9 mouse cellular contexts compared by ENCODE assay signal in genomic region chr11:88820742-88821576, GRCm38 (mm10). TPM values are rescaled to one million over a fixed set of nuclear protein-coding genes. Genes with fewer than 3 reads are reported as not detected.
DNase-seq lines count a peak whose midpoint lies in the region; ATAC-seq and TF ChIP-seq lines count a peak whose summit lies in the region.
"Had no signal": no experiment of that assay in that cellular context is flagged by ENCODE, and none has a peak within 500 bp of the region (broad histone marks: within the 10 kb centered on the region; RNA-seq: fewer than 3 reads in every experiment).

No protein-coding gene starts in this region.

- peaks cover 25% of the 10 kb centered on the region for H3K27me3 ChIP-seq in liver, embryonic 11.5 days (replicated peaks; ENCODE audit: control insufficient read depth, insufficient read depth, low read length)
- H3K27me3 ChIP-seq in heart, embryonic 10.5 days (ENCODE audit: insufficient read depth, poor library complexity, severe bottlenecking), result peaks cover 8% of the 10 kb centered on the region
- peaks cover 35% of the 10 kb centered on the region for H3K27me3 ChIP-seq in limb, embryonic 10.5 days (ENCODE audit: low read depth, poor library complexity, severe bottlenecking)
- H3K27me3 ChIP-seq in midbrain, postnatal 0 days (ENCODE audit: insufficient read depth, low read length), result no peaks in the 10 kb centered on the region

- H3K9me3 ChIP-seq in liver, embryonic 11.5 days (ENCODE audit: control insufficient read depth, low read length), result no peaks in the 10 kb centered on the region
- no peaks in the 10 kb centered on the region for H3K9me3 ChIP-seq in heart, embryonic 10.5 days
- H3K9me3 ChIP-seq in limb, embryonic 10.5 days (replicated peaks), result no peaks in the 10 kb centered on the region
- H3K9me3 ChIP-seq in midbrain, postnatal 0 days (ENCODE audit: low read length), result no peaks in the 10 kb centered on the region
- H3K9me3 ChIP-seq: G1E had no signal

- ATAC-seq in liver, embryonic 11.5 days (replicated peaks; ENCODE audit: low FRiP score), result no peak
- ATAC-seq in midbrain, postnatal 0 days (ENCODE audit: low FRiP score), result peak; percentile 59

- peak; percentile 20; the same call in 1 of the 2 replicates for TF ChIP-seq CTCF in midbrain, postnatal 0 days (IDR thresholded peaks at IDR 0.05)

- no peak overlapping the region for H3K9ac ChIP-seq in liver, embryonic 11.5 days (ENCODE audit: low read depth, low read length)
- H3K9ac ChIP-seq in midbrain, postnatal 0 days (replicated peaks; ENCODE audit: low read length, poor library complexity, severe bottlenecking), result no peak overlapping the region

- no peaks in the 10 kb centered on the region for H3K4me1 ChIP-seq in liver, embryonic 11.5 days (replicated peaks; ENCODE audit: control insufficient read depth, insufficient read depth, low read length)
- peaks cover 43% of the 10 kb centered on the region for H3K4me1 ChIP-seq in heart, embryonic 10.5 days
- H3K4me1 ChIP-seq in limb, embryonic 10.5 days, result peaks cover 34% of the 10 kb centered on the region
- no peaks in the 10 kb centered on the region; the same call in 1 of the 2 replicates for H3K4me1 ChIP-seq in midbrain, postnatal 0 days (ENCODE audit: insufficient read depth, low read length)

- no peak overlapping the region for H3K27ac ChIP-seq in liver, embryonic 11.5 days (ENCODE audit: low read depth, low read length)
- peak overlapping the region; percentile 85 for H3K27ac ChIP-seq in heart, embryonic 10.5 days
- H3K27ac ChIP-seq in limb, embryonic 10.5 days, result peak overlapping the region; percentile 27
- H3K27ac ChIP-seq in midbrain, postnatal 0 days (ENCODE audit: low read depth, low read length), result peak overlapping the region; percentile 55

- whole genome bisulfite sequencing in liver, embryonic 11.5 days, result 11% methylated on average over 24 of the region's 24 CpGs
- 3% methylated on average over 24 of the region's 24 CpGs for WGBS in heart, embryonic 10.5 days
- 9% methylated on average over 24 of the region's 24 CpGs for WGBS in limb, embryonic 10.5 days
- WGBS in midbrain, postnatal 0 days, result 10% methylated on average over 24 of the region's 24 CpGs

- H3K4me2 ChIP-seq in liver, embryonic 11.5 days, result peak overlapping the region; percentile 2; the same call in 1 of the 2 replicates
- H3K4me2 ChIP-seq in midbrain, postnatal 0 days (ENCODE audit: low read depth, low read length, poor library complexity, severe bottlenecking), result peak overlapping the region; percentile 19

- no peak for DNase-seq in liver, embryonic 11.5 days (ENCODE audit: low spot score)
- DNase-seq in liver, result no peak
- DNase-seq in heart, embryonic 10.5 days (ENCODE audit: low spot score), result no peak
- peak; percentile 61 for DNase-seq in limb, embryonic 10.5 days (ENCODE audit: low spot score)
- DNase-seq in midbrain, postnatal 0 days (ENCODE audit: low spot score), result peak; percentile 59
- DNase-seq in adrenal gland, postnatal 25 days, result no peak
- DNase-seq in spleen, postnatal 14 days (ENCODE audit: low spot score in 2 of 2), result no peak
- DNase-seq in natural killer cell, adult 2 months (ENCODE audit: low spot score in 2 of 2), result no peak

- H3K4me3 ChIP-seq in liver, embryonic 11.5 days (ENCODE audit: low read depth, low read length), result no peak overlapping the region
- peak overlapping the region; percentile 42 for H3K4me3 ChIP-seq in heart, embryonic 10.5 days
- peak overlapping the region; percentile 32 for H3K4me3 ChIP-seq in limb, embryonic 10.5 days
- no peak overlapping the region for H3K4me3 ChIP-seq in midbrain, postnatal 0 days (ENCODE audit: low read depth, low read length)

- H3K36me3 ChIP-seq in liver, embryonic 11.5 days (ENCODE audit: control insufficient read depth, insufficient read depth, low read length), result no peaks in the 10 kb centered on the region
- no peaks in the 10 kb centered on the region for H3K36me3 ChIP-seq in heart, embryonic 10.5 days
- H3K36me3 ChIP-seq in limb, embryonic 10.5 days, result no peaks in the 10 kb centered on the region
- H3K36me3 ChIP-seq in midbrain, postnatal 0 days (ENCODE audit: insufficient read depth, low read length), result no peaks in the 10 kb centered on the region
- H3K36me3 ChIP-seq: G1E had no signal

RNA-seq across cellular contexts. Expression of gene Akap1, which starts 43.4 kb away (rescaled TPM):
- polyA plus RNA-seq in liver, embryonic 11.5 days (2014; fragmentation: Nextera tagmentation; extraction: Ambion mirVana), result 17.3 and 18.9 TPM in 2 replicates
- polyA plus RNA-seq in heart, embryonic 10.5 days (2016; fragmentation: Nextera tagmentation; extraction: Ambion mirVana), result 26.6 and 39.9 TPM in 2 replicates
- polyA plus RNA-seq in limb, embryonic 10.5 days (2016; fragmentation: Nextera tagmentation; extraction: Ambion mirVana), result 16.8 and 17.4 TPM in 2 replicates
- 48.2 and 56.6 TPM in 2 replicates for total RNA-seq in midbrain, postnatal 0 days (2014; rRNA removed)
- 24.4 and 24.7 TPM in 2 replicates for polyA plus RNA-seq in midbrain, postnatal 0 days (2015; fragmentation: Nextera tagmentation; extraction: Ambion mirVana)
- total RNA-seq in adrenal gland, postnatal 25 days (2021), result 126 and 129 TPM in 2 replicates

Comparison
In these comparisons a context has a peak if more than half of its experiments do, and no peak if none do; other contexts are left out.
1. DNase-seq: peak in limb, embryonic 10.5 days (single experiment) and midbrain, postnatal 0 days (single experiment); none in liver, embryonic 11.5 days (single experiment), liver (single experiment), heart, embryonic 10.5 days (single experiment), adrenal gland, postnatal 25 days (single experiment), spleen, postnatal 14 days (0 of 2) and natural killer cell, adult 2 months (0 of 2).
2. H3K4me3 ChIP-seq: peak in heart, embryonic 10.5 days (single experiment) and limb, embryonic 10.5 days (single experiment); none in liver, embryonic 11.5 days (single experiment) and midbrain, postnatal 0 days (single experiment).